Mouse (Mus musculus): ENCODE results near the gene Coq4.

The Coq4 gene

DNA sequence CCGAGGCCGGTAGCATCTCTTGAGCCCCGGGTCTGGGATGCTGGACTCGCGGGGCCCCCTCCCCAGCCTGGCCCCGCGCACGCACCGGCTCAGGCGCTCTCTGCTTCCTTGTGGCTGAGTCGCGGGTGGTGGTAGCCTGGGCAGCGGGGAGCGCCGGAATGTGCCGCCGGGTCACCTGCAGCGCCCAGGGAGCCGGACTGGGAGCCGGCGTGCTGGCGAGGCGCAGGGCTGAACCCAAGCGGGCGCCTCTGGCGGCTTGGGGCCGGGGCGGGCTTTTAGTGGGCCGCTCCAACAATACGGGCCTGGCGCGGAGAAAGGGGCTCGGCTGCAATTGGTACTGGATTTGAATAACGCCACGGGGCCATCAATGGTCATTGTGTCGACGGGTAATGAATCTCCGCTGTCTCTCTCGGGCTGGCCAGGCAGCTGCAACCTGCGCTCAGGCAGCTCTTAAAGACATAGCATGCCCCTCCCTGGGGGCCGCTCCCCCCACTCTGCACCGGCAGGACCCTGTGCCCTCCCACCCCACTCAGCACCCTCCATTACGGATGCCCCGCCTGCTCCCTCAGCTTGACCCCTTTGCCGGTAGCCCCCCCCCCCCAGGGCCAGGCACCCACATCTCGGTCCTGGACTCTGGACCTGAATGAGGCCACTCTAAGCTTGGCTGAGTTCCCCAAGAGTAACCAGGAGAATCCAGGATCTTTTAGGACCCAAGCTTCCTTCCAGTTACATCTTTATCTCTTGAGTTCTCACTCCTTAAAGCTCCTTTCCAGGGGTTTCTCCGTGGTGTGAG is 59.0 kb downstream of the Coq4 start:
- no peak for DNase-seq (ENCODE audit: low spot score)

GRCm38 (mm10) chr2:29846911-29847310 is 59.6 kb downstream of the Coq4 start:
- DNase-seq (ENCODE audit: low spot score) = no peak
